Mouse (Mus musculus): ENCODE results near the gene Aplp2. TPM values are rescaled to one million over a fixed set of nuclear protein-coding genes. Genes with fewer than 3 reads are reported as not detected.

Aplp2 gene
- total and polyA plus RNA-seq, 3 experiments = 285 to 413 (median 294) TPM

GRCm38 (mm10) chr9:31130357-31131204 lies 81.0 kb downstream of the Aplp2 start:
- WGBS = 14% methylated on average over 26 of the region's 26 CpGs

GRCm38 (mm10) chr9:31129956-31130355 lies 81.7 kb downstream of the Aplp2 start:
- Histone ChIP-seq H3K36me3 (ENCODE audit: control insufficient read depth, insufficient read depth, low read length) (no peaks in the 10 kb centered on the region), H3K27ac (no peak overlapping the region), H3K4me1 (ENCODE audit: control insufficient read depth, insufficient read depth, low read length) (peaks cover 2% of the 10 kb centered on the region), H3K9ac (ENCODE audit: low read depth, low read length) (no peak overlapping the region), H3K79me2 (replicated peaks; ENCODE audit: control insufficient read depth, insufficient read depth, low read length) (no peaks in the 10 kb centered on the region), H3K4me3 (no peak overlapping the region), H3K27me3 (ENCODE audit: control insufficient read depth, insufficient read depth, low read length) (peaks cover 8% of the 10 kb centered on the region)
- no peak for TF ChIP-seq CTCF (IDR thresholded peaks at IDR 0.05)
- TF ChIP-seq EP300 (IDR thresholded peaks at IDR 0.05; ENCODE audit: insufficient read depth, low read depth, low read length) = no peak
- TF ChIP-seq POLR2A (IDR thresholded peaks at IDR 0.05; ENCODE audit: insufficient read depth, low read depth, low read length) = no peak
- intact Hi-C loops (cut with DNase I) = no loop called here
- DNase-seq = no peak
- 50% methylated on average over 8 of the region's 8 CpGs for WGBS

More at GRCm38 (mm10) chr9:31130357-31131204, 81.0 kb downstream of the Aplp2 start:
- Histone ChIP-seq H3K4me1 (ENCODE audit: control insufficient read depth, insufficient read depth, low read length) (peaks cover 2% of the 10 kb centered on the region), H3K4me3 (peak overlapping the region; percentile 47), H3K27me3 (ENCODE audit: control insufficient read depth, insufficient read depth, low read length) (peaks cover 8% of the 10 kb centered on the region), H3K36me3 (ENCODE audit: control insufficient read depth, insufficient read depth, low read length) (no peaks in the 10 kb centered on the region), H3K79me2 (replicated peaks; ENCODE audit: control insufficient read depth, insufficient read depth, low read length) (no peaks in the 10 kb centered on the region), H3K9ac (ENCODE audit: low read depth, low read length) (no peak overlapping the region), H3K27ac (no peak overlapping the region)
- no peak for DNase-seq
- intact Hi-C loops (cut with DNase I) = no loop called here
- TF ChIP-seq POLR2A (IDR thresholded peaks at IDR 0.05; ENCODE audit: insufficient read depth, low read depth, low read length) = no peak
- no peak for TF ChIP-seq CTCF (IDR thresholded peaks at IDR 0.05)
- TF ChIP-seq EP300 (IDR thresholded peaks at IDR 0.05; ENCODE audit: insufficient read depth, low read depth, low read length) = no peak

GRCm38 (mm10) chr9:31127876-31128465 lies 83.6 kb downstream of the Aplp2 start:
- H3K27me3 ChIP-seq (ENCODE audit: control insufficient read depth, insufficient read depth, low read length) = peaks cover 5% of the 10 kb centered on the region
- H3K4me1 ChIP-seq (ENCODE audit: control insufficient read depth, insufficient read depth, low read length) = peaks cover 2% of the 10 kb centered on the region
- no peak overlapping the region for H3K4me3 ChIP-seq
- TF ChIP-seq CTCF (IDR thresholded peaks at IDR 0.05) (no peak), EP300 (IDR thresholded peaks at IDR 0.05; ENCODE audit: insufficient read depth, low read depth, low read length) (no peak), POLR2A (IDR thresholded peaks at IDR 0.05; ENCODE audit: insufficient read depth, low read depth, low read length) (no peak)
- no peak for DNase-seq
- intact Hi-C loops (cut with DNase I) = no loop called here
- 56% methylated on average over 12 of the region's 12 CpGs for WGBS
- H3K27ac ChIP-seq = no peak overlapping the region
- H3K79me2 ChIP-seq (replicated peaks; ENCODE audit: control insufficient read depth, insufficient read depth, low read length) = no peaks in the 10 kb centered on the region
- H3K9ac ChIP-seq (ENCODE audit: low read depth, low read length) = no peak overlapping the region
- H3K36me3 ChIP-seq (ENCODE audit: control insufficient read depth, insufficient read depth, low read length) = no peaks in the 10 kb centered on the region

- Histone ChIP-seq H3K27me3 (ENCODE audit: control insufficient read depth, insufficient read depth, low read length) (peaks cover under 1% of the 10 kb centered on the region), H3K27ac (no peak overlapping the region), H3K4me3 (no peak overlapping the region), H3K4me1 (ENCODE audit: control insufficient read depth, insufficient read depth, low read length) (peaks cover 2% of the 10 kb centered on the region), H3K36me3 (ENCODE audit: control insufficient read depth, insufficient read depth, low read length) (no peaks in the 10 kb centered on the region), H3K79me2 (replicated peaks; ENCODE audit: control insufficient read depth, insufficient read depth, low read length) (no peaks in the 10 kb centered on the region), H3K9ac (ENCODE audit: low read depth, low read length) (no peak overlapping the region)
- DNase-seq = no peak
- intact Hi-C loops (cut with DNase I) = no loop called here
- WGBS = 59% methylated on average over 7 of the region's 7 CpGs
- TF ChIP-seq POLR2A (IDR thresholded peaks at IDR 0.05; ENCODE audit: insufficient read depth, low read depth, low read length) (no peak), CTCF (IDR thresholded peaks at IDR 0.05) (no peak), EP300 (IDR thresholded peaks at IDR 0.05; ENCODE audit: insufficient read depth, low read depth, low read length) (no peak)
Observed at GRCm38 (mm10) chr9:31126079-31126478, 85.5 kb downstream of the Aplp2 start.

GRCm38 (mm10) chr9:31122464-31123030 lies 89.1 kb downstream of the Aplp2 start:
- no peak overlapping the region for H3K27ac ChIP-seq
- H3K79me2 ChIP-seq (replicated peaks; ENCODE audit: control insufficient read depth, insufficient read depth, low read length) = no peaks in the 10 kb centered on the region
- TF ChIP-seq CTCF (IDR thresholded peaks at IDR 0.05) (no peak), POLR2A (IDR thresholded peaks at IDR 0.05; ENCODE audit: insufficient read depth, low read depth, low read length) (no peak), EP300 (IDR thresholded peaks at IDR 0.05; ENCODE audit: insufficient read depth, low read depth, low read length) (no peak)
- DNase-seq = no peak
- WGBS = 77% methylated on average over 13 of the region's 13 CpGs
- no peaks in the 10 kb centered on the region for H3K4me1 ChIP-seq (ENCODE audit: control insufficient read depth, insufficient read depth, low read length)
- H3K9ac ChIP-seq (ENCODE audit: low read depth, low read length) = no peak overlapping the region
- intact Hi-C loops (cut with DNase I) = no loop called here
- H3K36me3 ChIP-seq (ENCODE audit: control insufficient read depth, insufficient read depth, low read length) = no peaks in the 10 kb centered on the region
- H3K27me3 ChIP-seq (ENCODE audit: control insufficient read depth, insufficient read depth, low read length) = no peaks in the 10 kb centered on the region
- no peak overlapping the region for H3K4me3 ChIP-seq

GRCm38 (mm10) chr9:31120533-31120915 lies 91.1 kb downstream of the Aplp2 start:
- DNase-seq = no peak
- H3K27me3 ChIP-seq (ENCODE audit: control insufficient read depth, insufficient read depth, low read length) = no peaks in the 10 kb centered on the region
- intact Hi-C loops (cut with DNase I) = no loop called here
- no peaks in the 10 kb centered on the region for H3K36me3 ChIP-seq (ENCODE audit: control insufficient read depth, insufficient read depth, low read length)
- TF ChIP-seq CTCF (IDR thresholded peaks at IDR 0.05) (no peak), POLR2A (IDR thresholded peaks at IDR 0.05; ENCODE audit: insufficient read depth, low read depth, low read length) (no peak), EP300 (IDR thresholded peaks at IDR 0.05; ENCODE audit: insufficient read depth, low read depth, low read length) (no peak)
- H3K27ac ChIP-seq = no peak overlapping the region
- no peaks in the 10 kb centered on the region for H3K4me1 ChIP-seq (ENCODE audit: control insufficient read depth, insufficient read depth, low read length)
- no peak overlapping the region for H3K9ac ChIP-seq (ENCODE audit: low read depth, low read length)
- no peaks in the 10 kb centered on the region for H3K79me2 ChIP-seq (replicated peaks; ENCODE audit: control insufficient read depth, insufficient read depth, low read length)
- no peak overlapping the region for H3K4me3 ChIP-seq
- 65% methylated on average over 4 of the region's 4 CpGs for WGBS

All from heart, adult 2 months (tissue).